Mouse (Mus musculus) ES-Bruce4 (cell line): ENCODE data around the gene Ogdh. TPM values are rescaled to one million over a fixed set of nuclear protein-coding genes. Genes with fewer than 3 reads are reported as not detected.
"Not testable (repeated sequence)": the region's sequence is repeated elsewhere in the genome, so short reads cannot be mapped to it uniquely, and the experiment has no call there.

Experiments
- H3K27ac ChIP-seq: 2 replicates; pipeline ENCODE4 v1.5.1; 2012; ENCODE audit warnings: low read length, inconsistent platforms; ENCODE audit not compliant: insufficient read depth
- H3K27me3 ChIP-seq: 2 replicates; pipeline ENCODE4 v1.6.1; 2012; ENCODE audit warnings: mild to moderate bottlenecking, low read length, inconsistent platforms; ENCODE audit not compliant: control insufficient read depth, poor library complexity, insufficient read depth, severe bottlenecking
- H3K36me3 ChIP-seq: 2 replicates; pipeline ENCODE4 v1.6.1; 2012; ENCODE audit warnings: inconsistent platforms, mild to moderate bottlenecking, low read length, moderate library complexity; ENCODE audit not compliant: control insufficient read depth, poor library complexity, insufficient read depth, severe bottlenecking
- H3K4me1 ChIP-seq: one replicate; pipeline ENCODE4 v1.8.1; 2011; ENCODE audit warnings: low read length; ENCODE audit not compliant: control insufficient read depth, insufficient read depth
- H3K4me3 ChIP-seq: 2 replicates; pipeline ENCODE4 v1.5.1; 2011; ENCODE audit warnings: low read depth, mild to moderate bottlenecking, low read length
- H3K9ac ChIP-seq: 2 replicates; pipeline ENCODE4 v1.6.1; 2012; ENCODE audit warnings: low read depth, mild to moderate bottlenecking, inconsistent platforms; ENCODE audit not compliant: poor library complexity, severe bottlenecking
- H3K9me3 ChIP-seq: replicated peaks from 2 replicates; pipeline ENCODE4 v1.6.1; 2012; ENCODE audit warnings: mild to moderate bottlenecking, low read length, inconsistent platforms; ENCODE audit not compliant: control insufficient read depth, poor library complexity, insufficient read depth, severe bottlenecking
- CTCF ChIP-seq: IDR thresholded peaks from one replicate; pipeline ENCODE4 v1.8.1; 2011; ENCODE audit warnings: low read depth, low read length
- EP300 ChIP-seq: IDR thresholded peaks from 2 replicates; pipeline ENCODE4 v1.6.1; 2011; ENCODE audit warnings: low read depth, low read length; ENCODE audit not compliant: insufficient read depth
- POLR2A ChIP-seq: IDR thresholded peaks from one replicate; pipeline ENCODE4 v1.8.1; 2011; ENCODE audit warnings: low read length; ENCODE audit not compliant: insufficient read depth
- polyA plus RNA-seq: library from polyadenylated mRNA; stranded (reverse); fragments of >200 nt; gene quantifications from 2 replicates; pipeline ENCODE4 v1.2.4, GENCODE M21; 2011; ENCODE audit warnings: low read depth; ENCODE audit not compliant: missing spikeins, insufficient read depth, insufficient read length

Gene Ogdh
- polyA plus RNA-seq, 1 experiment = 77.6 TPM

DNA sequence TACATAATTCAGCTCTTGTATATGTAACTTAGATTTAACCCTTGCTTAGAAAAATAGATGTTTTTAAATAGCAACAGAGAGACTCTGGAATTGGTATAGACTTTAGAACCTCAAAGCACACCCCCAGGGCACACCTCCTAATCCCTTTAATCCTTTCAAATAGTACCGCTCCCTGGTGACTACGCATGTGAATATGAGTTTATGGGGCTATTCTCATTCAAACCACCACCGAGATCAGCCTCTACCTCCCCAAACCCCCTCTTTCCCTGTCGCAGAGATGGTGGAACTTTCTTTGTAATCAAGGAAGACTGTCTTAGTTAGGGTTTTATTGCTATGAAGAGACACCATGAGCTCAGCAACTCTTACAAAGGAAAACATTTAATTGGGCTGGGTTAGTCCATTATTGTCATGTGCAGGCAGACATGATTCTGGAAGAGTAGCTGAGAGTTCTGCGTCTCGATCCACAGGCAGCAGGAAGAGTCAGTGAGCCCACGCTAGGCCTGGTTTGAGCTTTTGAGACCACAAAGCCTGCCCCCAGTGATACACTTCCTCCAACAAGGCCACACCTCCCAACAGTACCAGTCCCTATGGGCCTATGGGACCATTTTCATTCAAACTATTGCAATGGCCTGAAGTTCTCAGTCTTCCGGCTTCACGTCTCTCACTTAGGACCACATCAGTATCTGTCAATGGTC lies 73.3 kb downstream of the Ogdh start:
- peaks cover 4% of the 10 kb centered on the region for H3K4me1 ChIP-seq
- H3K9me3 ChIP-seq = no peaks in the 10 kb centered on the region
- no peak overlapping the region for H3K4me3 ChIP-seq
- no peak overlapping the region for H3K9ac ChIP-seq
- no peaks in the 10 kb centered on the region for H3K27me3 ChIP-seq
- no peaks in the 10 kb centered on the region for H3K36me3 ChIP-seq
- H3K27ac ChIP-seq = peak overlapping the region; percentile 66
- no peak for TF ChIP-seq POLR2A
- TF ChIP-seq CTCF = no peak
- TF ChIP-seq EP300 = no peak

DNA sequence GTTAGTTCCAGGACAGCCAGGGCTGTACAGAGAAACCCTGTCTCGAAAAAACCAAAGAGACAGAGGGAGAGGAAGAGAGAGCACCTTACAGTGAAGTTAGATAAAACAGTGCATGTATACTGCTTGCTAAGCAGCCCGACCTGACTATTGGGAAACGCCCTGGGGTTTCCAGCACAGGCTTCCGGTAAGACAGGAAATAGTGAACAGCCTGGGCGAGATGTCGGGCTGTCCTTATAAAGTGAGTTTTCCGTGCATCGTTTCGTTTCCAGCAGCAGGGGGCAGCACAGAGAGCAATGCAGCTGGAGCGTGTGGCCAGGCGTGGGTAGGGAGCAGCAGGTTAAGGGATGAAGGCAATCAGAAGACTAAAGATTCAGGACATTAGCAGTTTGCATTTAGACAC lies 74.5 kb downstream of the Ogdh start:
- Histone ChIP-seq H3K9me3 (no peaks in the 10 kb centered on the region), H3K36me3 (no peaks in the 10 kb centered on the region), H3K9ac (peak overlapping the region; percentile 61), H3K4me1 (peaks cover 2% of the 10 kb centered on the region), H3K4me3 (no peak overlapping the region), H3K27ac (peak overlapping the region; percentile 87), H3K27me3 (no peaks in the 10 kb centered on the region)
- TF ChIP-seq POLR2A (no peak), EP300 (0 out of 2 replicates have a peak, but pooled peaks have one; percentile 14), CTCF (peak; percentile 74)

DNA sequence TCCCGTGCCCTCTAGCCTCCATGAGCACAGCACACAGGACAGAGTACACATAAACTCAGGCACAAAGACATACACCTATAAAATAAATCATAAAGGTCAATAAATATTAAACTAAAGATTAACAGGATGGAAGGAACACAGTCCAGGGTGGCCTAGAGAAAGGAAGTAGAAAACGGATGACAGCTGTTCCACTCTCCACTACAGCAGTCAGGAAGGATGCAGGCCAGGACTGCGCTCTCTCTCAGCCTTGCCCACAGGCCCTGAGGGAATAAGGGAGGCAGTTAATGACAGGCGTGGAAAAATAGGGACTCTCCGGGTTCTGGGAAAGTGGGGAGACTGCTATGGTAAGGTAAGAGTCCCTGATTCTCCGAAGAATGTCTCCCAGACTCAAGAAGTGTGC lies 75.0 kb downstream of the Ogdh start:
- peak overlapping the region; percentile 87 for H3K27ac ChIP-seq
- TF ChIP-seq CTCF (no peak), POLR2A (no peak), EP300 (no peak)
- no peaks in the 10 kb centered on the region for H3K9me3 ChIP-seq
- no peak overlapping the region for H3K4me3 ChIP-seq
- H3K4me1 ChIP-seq = peaks cover 5% of the 10 kb centered on the region
- no peaks in the 10 kb centered on the region for H3K36me3 ChIP-seq
- H3K9ac ChIP-seq = peak overlapping the region; percentile 61
- H3K27me3 ChIP-seq = no peaks in the 10 kb centered on the region

DNA sequence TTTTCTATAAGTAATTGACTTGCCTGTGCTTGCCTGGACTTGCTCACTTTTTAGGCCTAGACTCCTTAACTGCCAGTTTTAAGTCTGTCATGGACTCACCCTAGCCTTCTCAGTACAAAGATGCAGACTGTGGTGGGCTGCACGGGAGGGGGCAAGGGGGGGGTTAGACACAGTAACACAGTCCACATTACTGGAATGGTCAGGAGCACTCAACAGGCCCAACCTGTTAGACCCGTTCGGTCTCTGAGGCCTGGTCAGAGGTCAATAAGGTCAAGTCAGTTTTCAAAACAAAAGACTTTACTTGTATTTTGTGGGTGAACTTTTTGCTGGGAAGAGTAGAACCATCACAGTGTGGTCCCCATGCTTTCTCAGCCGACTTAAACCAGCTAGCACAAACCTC lies 75.7 kb downstream of the Ogdh start:
- Histone ChIP-seq H3K4me3 (0 out of 2 replicates have a peak overlapping the region, but pooled peaks have one; percentile 5), H3K9ac (peak overlapping the region; percentile 61), H3K27me3 (no peaks in the 10 kb centered on the region), H3K9me3 (no peaks in the 10 kb centered on the region), H3K4me1 (peaks cover 5% of the 10 kb centered on the region), H3K36me3 (no peaks in the 10 kb centered on the region), H3K27ac (peak overlapping the region; percentile 87)
- TF ChIP-seq EP300 (peak; percentile 98), POLR2A (no peak)

DNA sequence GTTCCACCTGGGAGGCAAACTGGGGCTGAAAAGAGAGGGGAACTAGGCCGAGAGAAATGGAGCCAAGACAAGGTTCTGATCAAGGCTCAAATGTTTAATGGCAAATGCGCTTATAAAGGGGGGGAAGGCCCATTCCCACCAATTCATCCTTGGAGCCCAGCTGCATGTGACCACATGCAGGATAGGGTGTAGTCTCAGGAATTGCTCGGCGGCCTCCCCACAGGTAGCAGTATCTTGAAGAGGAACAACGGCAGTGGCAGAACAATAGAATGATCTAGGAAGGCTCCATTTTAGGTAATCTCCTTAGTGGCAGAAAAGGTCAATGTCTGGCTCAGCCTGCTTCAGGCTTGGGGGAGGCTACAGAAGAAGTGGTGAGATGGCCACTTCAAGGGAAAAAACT lies 76.6 kb downstream of the Ogdh start:
- Histone ChIP-seq H3K9ac (peak overlapping the region; percentile 61), H3K4me3 (0 out of 2 replicates have a peak overlapping the region, but pooled peaks have one; percentile 7), H3K27ac (peak overlapping the region; percentile 87)
- not testable (repeated sequence) for H3K9me3 ChIP-seq, H3K36me3 ChIP-seq, H3K4me1 ChIP-seq, H3K27me3 ChIP-seq
- 0 out of 2 replicates have a peak, but pooled peaks have one; percentile 28 for TF ChIP-seq EP300

DNA sequence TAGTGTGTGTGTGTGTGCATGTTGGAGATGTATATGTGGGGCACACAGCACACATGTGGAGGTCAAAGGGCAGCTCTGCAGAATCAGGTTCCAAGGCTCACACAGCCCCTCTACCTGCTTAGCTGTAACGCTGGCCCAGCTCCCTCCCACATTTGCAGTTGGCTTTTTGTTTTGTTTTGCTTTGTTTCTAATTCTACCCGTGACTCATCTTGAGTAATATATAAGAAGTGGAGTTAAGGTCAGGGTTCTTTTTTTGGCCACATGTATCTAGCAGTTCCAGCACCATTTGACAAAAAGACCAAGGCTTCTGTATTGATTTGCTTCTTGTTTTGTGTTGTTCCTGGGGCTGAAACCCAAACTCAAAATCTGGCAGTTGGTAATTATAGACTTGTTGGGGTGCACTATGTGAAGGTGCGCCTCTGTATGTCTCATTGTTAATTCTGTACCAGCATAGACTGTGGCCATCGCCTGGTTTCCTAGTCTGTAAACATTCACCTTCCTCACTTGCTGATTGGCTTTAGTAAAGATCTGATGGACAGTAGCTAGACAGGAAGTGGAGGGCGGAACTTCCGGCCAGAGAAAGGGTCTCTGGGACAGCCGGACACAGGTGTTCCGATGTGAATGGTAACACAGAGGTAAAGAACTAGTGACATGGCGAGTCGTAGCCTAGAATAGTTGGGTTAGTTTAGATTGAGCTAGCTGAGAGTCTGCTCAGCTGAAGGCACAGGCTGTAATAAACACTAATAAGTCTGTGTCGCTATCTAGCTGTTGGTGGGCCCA lies 80.1 kb downstream of the Ogdh start:
- peaks cover 3% of the 10 kb centered on the region for H3K4me1 ChIP-seq
- no peaks in the 10 kb centered on the region for H3K9me3 ChIP-seq
- H3K27ac ChIP-seq = peak overlapping the region; percentile 56; the same call in 1 of the 2 replicates
- TF ChIP-seq CTCF = no peak
- no peaks in the 10 kb centered on the region for H3K36me3 ChIP-seq
- peak overlapping the region; percentile 71 for H3K9ac ChIP-seq
- peak overlapping the region; percentile 86 for H3K4me3 ChIP-seq
- H3K27me3 ChIP-seq = no peaks in the 10 kb centered on the region
